Mouse (Mus musculus) stomach, embryonic 14.5 days (tissue): ENCODE measurements around the gene Ankrd54. TPM values are rescaled to one million over a fixed set of nuclear protein-coding genes. Genes with fewer than 3 reads are reported as not detected.

Experiments used
- ATAC-seq: fragments of 200-750 bp; cut with Nextera tagmentation; 2 replicates; pipeline ENCODE4 v1.8.0; 2017; ENCODE audit warnings: low read depth, moderate TSS enrichment; ENCODE audit not compliant: insufficient number of reproducible peaks, insufficient read depth, low FRiP score
- H3K27ac ChIP-seq: fragments of 300-500 bp; sonication (generic); 2 replicates; pipeline ENCODE4 v1.5.1; 2014; ENCODE audit warnings: mild to moderate bottlenecking, low read length, moderate library complexity, mixed read lengths
- H3K27me3 ChIP-seq: fragments of 300-500 bp; sonication (generic); 2 replicates; pipeline ENCODE4 v1.6.1; 2014; ENCODE audit warnings: low read length, control low read depth, mixed read lengths; ENCODE audit not compliant: control insufficient read depth, insufficient read depth
- H3K36me3 ChIP-seq: fragments of 300-500 bp; sonication (generic); 2 replicates; pipeline ENCODE4 v1.6.1; 2014; ENCODE audit warnings: mild to moderate bottlenecking, control low read depth, low read length, moderate library complexity, mixed read lengths; ENCODE audit not compliant: control insufficient read depth, insufficient read depth
- H3K4me1 ChIP-seq: fragments of 300-500 bp; sonication (generic); 2 replicates; pipeline ENCODE4 v1.6.1; 2014; ENCODE audit warnings: low read length, control low read depth, mixed read lengths; ENCODE audit not compliant: control insufficient read depth, insufficient read depth
- H3K4me2 ChIP-seq: fragments of 300-500 bp; sonication (generic); replicated peaks from 2 replicates; pipeline ENCODE4 v1.6.1; 2014; ENCODE audit warnings: low read depth, low read length, control low read depth
- H3K4me3 ChIP-seq: fragments of 300-500 bp; sonication (generic); 2 replicates; pipeline ENCODE4 v1.5.1; 2014; ENCODE audit warnings: low read depth, low read length, control low read depth
- H3K9ac ChIP-seq: fragments of 300-500 bp; sonication (generic); replicated peaks from 2 replicates; pipeline ENCODE4 v1.6.1; 2014; ENCODE audit warnings: low read depth, mild to moderate bottlenecking, control low read depth, low read length, moderate library complexity, mixed read lengths
- H3K9me3 ChIP-seq: fragments of 300-500 bp; sonication (generic); 2 replicates; pipeline ENCODE4 v1.6.1; 2016; ENCODE audit warnings: low read depth, low read length, control low read depth; ENCODE audit not compliant: control insufficient read depth
- WGBS: fragments of 180-500 bp; shearing (Covaris S2); extraction: QIAGEN DNeasy Blood & Tissue Kit; methylation state at CpG from one replicate; pipeline ENCODE4 v1.1.7; 2014; 5-methylcytosine and 5-hydroxymethylcytosine counted together
- polyA plus RNA-seq: library from polyadenylated mRNA; unstranded; fragments of >200 nt; fragmentation: Nextera tagmentation; extraction: Ambion mirVana; gene quantifications from 2 replicates; pipeline ENCODE4 v1.2.1, GENCODE M21; 2014

The Ankrd54 gene
- polyA plus RNA-seq, 1 experiment from 2014 or later = 44.1 TPM

GRCm38 (mm10) chr15:79057850-79058249, 4.8 kb downstream of the Ankrd54 start:
- ATAC-seq = no peak
- Histone ChIP-seq H3K4me3 (no peak overlapping the region), H3K9ac (no peak overlapping the region), H3K27ac (no peak overlapping the region), H3K4me2 (no peak overlapping the region), H3K4me1 (0 out of 2 replicates have a peak, but pooled peaks cover 4% of the 10 kb centered on the region), H3K9me3 (no peaks in the 10 kb centered on the region), H3K27me3 (no peaks in the 10 kb centered on the region), H3K36me3 (peaks cover 70% of the 10 kb centered on the region)
- 77% methylated on average over 6 of the region's 6 CpGs for WGBS

GRCm38 (mm10) chr15:79056601-79057000, 6.1 kb downstream of the Ankrd54 start:
- Histone ChIP-seq H3K9ac (no peak overlapping the region), H3K27me3 (no peaks in the 10 kb centered on the region), H3K4me3 (no peak overlapping the region), H3K27ac (no peak overlapping the region), H3K4me1 (0 out of 2 replicates have a peak, but pooled peaks cover 1% of the 10 kb centered on the region), H3K4me2 (no peak overlapping the region), H3K9me3 (no peaks in the 10 kb centered on the region), H3K36me3 (peaks cover 74% of the 10 kb centered on the region)
- WGBS = 91% methylated on average over 7 of the region's 7 CpGs
- ATAC-seq = no peak

- Histone ChIP-seq H3K9me3 (no peaks in the 10 kb centered on the region), H3K27ac (no peak overlapping the region; the same call in 1 of the 2 replicates), H3K9ac (no peak overlapping the region), H3K4me3 (no peak overlapping the region), H3K27me3 (no peaks in the 10 kb centered on the region), H3K4me1 (peaks cover 11% of the 10 kb centered on the region; the same call in 1 of the 2 replicates), H3K36me3 (peaks cover 43% of the 10 kb centered on the region), H3K4me2 (no peak overlapping the region)
- ATAC-seq = no peak
- 86% methylated on average over 2 of the region's 2 CpGs for WGBS
Measured at GRCm38 (mm10) chr15:79052366-79052765, 10.3 kb downstream of the Ankrd54 start.

- H3K27ac ChIP-seq = peak overlapping the region; percentile 34
- H3K9ac ChIP-seq = no peak overlapping the region
- H3K27me3 ChIP-seq = no peaks in the 10 kb centered on the region
- peaks cover 11% of the 10 kb centered on the region; the same call in 1 of the 2 replicates for H3K4me1 ChIP-seq
- no peak overlapping the region for H3K4me3 ChIP-seq
- peaks cover 40% of the 10 kb centered on the region for H3K36me3 ChIP-seq
- no peak overlapping the region for H3K4me2 ChIP-seq
- ATAC-seq = peak; percentile 60
- H3K9me3 ChIP-seq = no peaks in the 10 kb centered on the region
- 65% methylated on average over 13 of the region's 13 CpGs for WGBS
Measured at GRCm38 (mm10) chr15:79051461-79052360, 11.0 kb downstream of the Ankrd54 start.

GRCm38 (mm10) chr15:79050964-79051363, 11.7 kb downstream of the Ankrd54 start:
- Histone ChIP-seq H3K9me3 (no peaks in the 10 kb centered on the region), H3K4me1 (peaks cover 11% of the 10 kb centered on the region; the same call in 1 of the 2 replicates), H3K4me2 (no peak overlapping the region), H3K4me3 (no peak overlapping the region), H3K27ac (peak overlapping the region; percentile 34; the same call in 1 of the 2 replicates), H3K27me3 (no peaks in the 10 kb centered on the region), H3K9ac (no peak overlapping the region), H3K36me3 (peaks cover 33% of the 10 kb centered on the region)
- 0 out of 2 replicates have a peak, but pooled peaks have one; percentile 28 for ATAC-seq
- WGBS = 63% methylated on average over 2 of the region's 2 CpGs

GRCm38 (mm10) chr15:79050160-79050845, 12.4 kb downstream of the Ankrd54 start:
- peak; percentile 24; the same call in 1 of the 2 replicates for ATAC-seq
- WGBS = 47% methylated on average over 9 of the region's 9 CpGs
- H3K27ac ChIP-seq = peak overlapping the region; percentile 34; the same call in 1 of the 2 replicates

GRCm38 (mm10) chr15:79048186-79048585, 14.5 kb downstream of the Ankrd54 start:
- ATAC-seq = no peak
- Histone ChIP-seq H3K4me2 (no peak overlapping the region), H3K4me1 (peaks cover 11% of the 10 kb centered on the region; the same call in 1 of the 2 replicates), H3K27me3 (no peaks in the 10 kb centered on the region), H3K36me3 (peaks cover 7% of the 10 kb centered on the region; the same call in 1 of the 2 replicates), H3K27ac (no peak overlapping the region), H3K4me3 (no peak overlapping the region), H3K9me3 (no peaks in the 10 kb centered on the region), H3K9ac (no peak overlapping the region)
- WGBS = 63% methylated on average over 4 of the region's 4 CpGs

More at GRCm38 (mm10) chr15:79050160-79050845, 12.4 kb downstream of the Ankrd54 start:
- H3K4me3 ChIP-seq = no peak overlapping the region
- no peak overlapping the region for H3K9ac ChIP-seq
- peaks cover 11% of the 10 kb centered on the region; the same call in 1 of the 2 replicates for H3K4me1 ChIP-seq
- H3K9me3 ChIP-seq = no peaks in the 10 kb centered on the region
- H3K36me3 ChIP-seq = peaks cover 27% of the 10 kb centered on the region
- no peak overlapping the region for H3K4me2 ChIP-seq
- no peaks in the 10 kb centered on the region for H3K27me3 ChIP-seq

GRCm38 (mm10) chr15:79044837-79045236, 17.9 kb downstream of the Ankrd54 start:
- Histone ChIP-seq H3K27ac (peak overlapping the region; percentile 58), H3K36me3 (no peaks in the 10 kb centered on the region), H3K4me3 (no peak overlapping the region), H3K4me2 (no peak overlapping the region), H3K9me3 (no peaks in the 10 kb centered on the region), H3K9ac (no peak overlapping the region), H3K27me3 (peaks cover 12% of the 10 kb centered on the region), H3K4me1 (peaks cover 18% of the 10 kb centered on the region; the same call in 1 of the 2 replicates)
- ATAC-seq = peak; percentile 39; the same call in 1 of the 2 replicates
- 20% methylated on average over 4 of the region's 4 CpGs for WGBS
